In genomic region chr7:18990601-18991295, GRCm38 (mm10) we compare ENCODE assay signal across 8 mouse cellular contexts. TPM values are rescaled to one million over a fixed set of nuclear protein-coding genes. Genes with fewer than 3 reads are reported as not detected.
DNase-seq lines count a peak whose midpoint lies in the region; ATAC-seq lines count a peak whose summit lies in the region.

Gene Mypop, plus strand, starts transcription at chr7:18991245.

- H3K4me3 ChIP-seq in heart, embryonic 10.5 days: peak within 1 kb of the TSS; percentile 62
- H3K4me3 ChIP-seq in kidney, embryonic 15.5 days (replicated peaks): peak within 1 kb of the TSS; percentile 55

- H3K4me1 ChIP-seq in heart, embryonic 10.5 days: peaks cover 23% of the 10 kb centered on the region
- H3K4me1 ChIP-seq in kidney, embryonic 15.5 days: peaks cover 36% of the 10 kb centered on the region

- WGBS in heart, embryonic 10.5 days: under 1% methylated on average over 37 of the region's 37 CpGs
- 0% methylated on average over 37 of the region's 37 CpGs for WGBS in kidney, embryonic 15.5 days

- peaks cover 50% of the 10 kb centered on the region for H3K27me3 ChIP-seq in heart, embryonic 10.5 days (ENCODE audit: insufficient read depth, poor library complexity, severe bottlenecking)
- H3K27me3 ChIP-seq in kidney, embryonic 15.5 days: peaks cover 27% of the 10 kb centered on the region

- H3K36me3 ChIP-seq in heart, embryonic 10.5 days: 0 out of 2 replicates have a peak, but pooled peaks cover 3% of the 10 kb centered on the region
- peaks cover 12% of the 10 kb centered on the region for H3K36me3 ChIP-seq in kidney, embryonic 15.5 days

- peak within 1 kb of the TSS; percentile 92 for H3K4me2 ChIP-seq in kidney, embryonic 15.5 days

- H3K27ac ChIP-seq in heart, embryonic 10.5 days: peak within 1 kb of the TSS; percentile 82
- H3K27ac ChIP-seq in kidney, embryonic 15.5 days: peak within 1 kb of the TSS; percentile 93

- H3K9me3 ChIP-seq in heart, embryonic 10.5 days: no peaks in the 10 kb centered on the region
- no peaks in the 10 kb centered on the region for H3K9me3 ChIP-seq in kidney, embryonic 15.5 days (replicated peaks)

- DNase-seq in B cell, adult 2 months: peak; percentile 96 to 97
- DNase-seq in brain, adult 2 months (ENCODE audit: low read depth, low spot score): peak; percentile 100
- DNase-seq in heart, embryonic 10.5 days (ENCODE audit: low spot score): peak; percentile 100
- DNase-seq in liver: peak; percentile 97
- peak; percentile 95 to 98 for DNase-seq in spleen, postnatal 4 days (ENCODE audit: low spot score in 2 of 2)

- ATAC-seq in erythroblast, adult 5-6 weeks (replicated peaks; ENCODE audit: low FRiP score, poor library complexity, severe bottlenecking): peak; percentile 85
- peak; percentile 96 for ATAC-seq in kidney, embryonic 15.5 days (replicated peaks; ENCODE audit: low FRiP score)
- ATAC-seq in monocyte, adult 5-6 weeks (replicated peaks; ENCODE audit: insufficient number of reproducible peaks, low FRiP score, low TSS enrichment, poor library complexity, severe bottlenecking): peak; percentile 89

- H3K9ac ChIP-seq in kidney, embryonic 15.5 days: peak within 1 kb of the TSS; percentile 59

RNA-seq across cellular contexts. Expression of gene Mypop, which starts in this region (rescaled TPM):
- total RNA-seq in erythroblast, adult 5-6 weeks (2015; ENCODE audit: low replicate concordance): not detected in 2 replicates
- 0.43 TPM in 1 of 2 replicates, not detected in the other for total RNA-seq in erythroblast, adult 5-6 weeks (2017; ENCODE audit: low replicate concordance)
- 2.1 and 3.3 TPM in 2 replicates for polyA plus RNA-seq in heart, embryonic 10.5 days (2016; fragmentation: Nextera tagmentation; extraction: Ambion mirVana)
- 3.5 and 3.9 TPM in 2 replicates for polyA plus RNA-seq in kidney, embryonic 15.5 days (2015; fragmentation: Nextera tagmentation; extraction: Ambion mirVana)
- 0.75 to 2.1 TPM in 2 of 3 replicates, not detected in the other for total RNA-seq in monocyte, adult 5-6 weeks (2017)

Comparison
In these comparisons a context has a peak if more than half of its experiments do, and no peak if none do; other contexts are left out.
1. Peak in every context shown above with its lines: DNase-seq, ATAC-seq, H3K4me3 ChIP-seq and H3K27ac ChIP-seq.
2. Peak in ATAC-seq in erythroblast, adult 5-6 weeks; RNA of the gene not detected or under 1 TPM.